In genomic region chr4:125598677-125599076, GRCm38 (mm10) we compare ENCODE assay signal across 16 mouse cellular contexts.
DNase-seq lines count a peak whose midpoint lies in the region.
"Had no signal": no experiment of that assay in that cellular context is flagged by ENCODE, and none has a peak within 500 bp of the region (broad histone marks: within the 10 kb centered on the region; RNA-seq: fewer than 3 reads in every experiment).

No protein-coding gene starts in this region.

- peak; percentile 41 for DNase-seq in embryo, embryonic 10 days (ENCODE audit: low spot score)
- no peak for DNase-seq in embryo, embryonic 11 days
- DNase-seq in lung, postnatal 10 days, result peak; percentile 15
- DNase-seq in lung, postnatal 14 days, result no peak
- peak; percentile 58 for DNase-seq in WW6 (ENCODE audit: low read depth, low spot score)
- peak; percentile 83 for DNase-seq in testis, postnatal 14 days (ENCODE audit: low spot score)
- no peak for DNase-seq in urinary bladder, postnatal 10 days (ENCODE audit: low spot score)
- DNase-seq: adrenal gland, postnatal 10 days; cerebellum, postnatal 10 days; gastrocnemius, postnatal 10 days; heart, adult 18-20 months; kidney, adult 11 months; left cerebral cortex, postnatal 4 days; liver; liver, postnatal 0 days; right cerebral cortex, postnatal 25 days had no signal

Comparison
In these comparisons a context has a peak if more than half of its experiments do, and no peak if none do; other contexts are left out.
1. DNase-seq: peak in embryo, embryonic 10 days (single experiment), lung, postnatal 10 days (single experiment), WW6 (single experiment) and testis, postnatal 14 days (single experiment); none in embryo, embryonic 11 days (single experiment), lung, postnatal 14 days (single experiment) and urinary bladder, postnatal 10 days (single experiment).